Mouse (Mus musculus) limb, embryonic 14.5 days (tissue): Measurements from ENCODE around the gene Lamtor4. TPM values are rescaled to one million over a fixed set of nuclear protein-coding genes. Genes with fewer than 3 reads are reported as not detected.

Experiments
- ATAC-seq: fragments of 200-750 bp; cut with Nextera tagmentation; 2 replicates; pipeline ENCODE4 v1.8.0; 2017; ENCODE audit warnings: low read depth, moderate number of reproducible peaks, moderate TSS enrichment; ENCODE audit not compliant: low FRiP score
- DNase-seq: peaks from one replicate; pipeline ENCODE4 v3.0.0-alpha.2; 2015; ENCODE audit warnings: low spot score
- H3K27ac ChIP-seq: fragments of 300-500 bp; sonication (generic); replicated peaks from 2 replicates; pipeline ENCODE4 v1.5.1; 2014; ENCODE audit warnings: low read depth, mild to moderate bottlenecking, low read length, moderate library complexity, mixed read lengths
- H3K27me3 ChIP-seq: fragments of 300-500 bp; sonication (generic); 2 replicates; pipeline ENCODE4 v1.6.1; 2014; ENCODE audit warnings: low read length, mixed read lengths; ENCODE audit not compliant: control insufficient read depth, insufficient read depth
- H3K36me3 ChIP-seq: fragments of 300-500 bp; sonication (generic); 2 replicates; pipeline ENCODE4 v1.6.1; 2014; ENCODE audit warnings: mild to moderate bottlenecking, low read length, moderate library complexity, mixed read lengths; ENCODE audit not compliant: control insufficient read depth, insufficient read depth
- H3K4me1 ChIP-seq: fragments of 300-500 bp; sonication (generic); 2 replicates; pipeline ENCODE4 v1.6.1; 2014; ENCODE audit warnings: antibody characterized with exemption, low read length, mixed read lengths; ENCODE audit not compliant: control insufficient read depth, insufficient read depth
- H3K4me2 ChIP-seq: fragments of 300-500 bp; sonication (generic); replicated peaks from 2 replicates; pipeline ENCODE4 v1.6.1; 2014; ENCODE audit warnings: low read depth, mild to moderate bottlenecking, low read length, moderate library complexity; ENCODE audit not compliant: severe bottlenecking
- H3K4me3 ChIP-seq: fragments of 300-500 bp; sonication (generic); replicated peaks from 2 replicates; pipeline ENCODE4 v1.5.1; 2014; ENCODE audit warnings: low read length
- H3K9ac ChIP-seq: fragments of 300-500 bp; sonication (generic); 2 replicates; pipeline ENCODE4 v1.6.1; 2014; ENCODE audit warnings: mild to moderate bottlenecking, low read depth, low read length, moderate library complexity; ENCODE audit not compliant: severe bottlenecking
- H3K9me3 ChIP-seq: fragments of 300-500 bp; sonication (generic); 2 replicates; pipeline ENCODE4 v1.6.1; 2016; ENCODE audit warnings: low read length; ENCODE audit not compliant: control insufficient read depth
- POLR2A ChIP-seq: fragments of 200-500 bp; IDR thresholded peaks from 2 replicates; pipeline ENCODE4 v1.8.0; 2012; ENCODE audit warnings: inconsistent platforms, mild to moderate bottlenecking, moderate library complexity, borderline replicate concordance; ENCODE audit not compliant: insufficient read depth, insufficient read length; ENCODE audit errors: extremely low read depth
- WGBS: fragments of 180-500 bp; shearing (Covaris S2); extraction: QIAGEN DNeasy Blood & Tissue Kit; methylation state at CpG from one replicate; pipeline ENCODE4 v1.1.7; 2014; 5-methylcytosine and 5-hydroxymethylcytosine counted together
- polyA plus RNA-seq, 2 experiments: library from polyadenylated mRNA; depleted of rRNA in 1 of 2; stranded (reverse) in 1 of 2; unstranded in 1 of 2; fragments of >200 nt; fragmentation: Nextera tagmentation in 1 of 2; extraction: Ambion mirVana in 1 of 2; gene quantifications; 2 replicates each; pipeline versions ENCODE4 v1.2.1 to v1.2.3; 2012 to 2014

The Lamtor4 gene
- polyA plus RNA-seq, 2 experiments, result 68.5 to 104 TPM

- peak overlapping the region; percentile 97 for H3K4me2 ChIP-seq
- DNase-seq (no peak), ATAC-seq (no peak)
- H3K4me3 ChIP-seq, result peak overlapping the region; percentile 93
- H3K36me3 ChIP-seq, result peaks cover 31% of the 10 kb centered on the region
- peaks cover 13% of the 10 kb centered on the region for H3K4me1 ChIP-seq
- no peaks in the 10 kb centered on the region for H3K27me3 ChIP-seq
- peak overlapping the region; percentile 48; the same call in 1 of the 2 replicates for H3K27ac ChIP-seq
- H3K9ac ChIP-seq, result peak overlapping the region; percentile 90
- 13% methylated on average over 6 of the region's 6 CpGs for WGBS
- TF ChIP-seq POLR2A, result no peak
- no peaks in the 10 kb centered on the region for H3K9me3 ChIP-seq
Measured at GRCm38 (mm10) chr5:138264207-138264578, 8.9 kb downstream of the Lamtor4 start.

- Histone ChIP-seq H3K36me3 (peaks cover 16% of the 10 kb centered on the region), H3K4me2 (no peak overlapping the region), H3K27ac (no peak overlapping the region), H3K4me3 (no peak overlapping the region), H3K4me1 (peaks cover 13% of the 10 kb centered on the region), H3K9me3 (no peaks in the 10 kb centered on the region), H3K27me3 (no peaks in the 10 kb centered on the region), H3K9ac (no peak overlapping the region)
- DNase-seq (no peak), ATAC-seq (no peak)
- WGBS, result 95% methylated on average over 4 of the region's 4 CpGs
- no peak for TF ChIP-seq POLR2A
Measured at GRCm38 (mm10) chr5:138265712-138266111, 10.4 kb downstream of the Lamtor4 start.

GRCm38 (mm10) chr5:138267114-138267513 is 11.8 kb downstream of the Lamtor4 start:
- no peaks in the 10 kb centered on the region for H3K27me3 ChIP-seq
- no peaks in the 10 kb centered on the region for H3K9me3 ChIP-seq
- DNase-seq (no peak), ATAC-seq (no peak)
- H3K36me3 ChIP-seq, result peaks cover 2% of the 10 kb centered on the region; the same call in 1 of the 2 replicates
- TF ChIP-seq POLR2A, result no peak
- 87% methylated on average over 3 of the region's 3 CpGs for WGBS
- no peak overlapping the region for H3K9ac ChIP-seq
- no peak overlapping the region for H3K4me3 ChIP-seq
- H3K27ac ChIP-seq, result no peak overlapping the region
- peaks cover 22% of the 10 kb centered on the region for H3K4me1 ChIP-seq
- H3K4me2 ChIP-seq, result no peak overlapping the region

DNA sequence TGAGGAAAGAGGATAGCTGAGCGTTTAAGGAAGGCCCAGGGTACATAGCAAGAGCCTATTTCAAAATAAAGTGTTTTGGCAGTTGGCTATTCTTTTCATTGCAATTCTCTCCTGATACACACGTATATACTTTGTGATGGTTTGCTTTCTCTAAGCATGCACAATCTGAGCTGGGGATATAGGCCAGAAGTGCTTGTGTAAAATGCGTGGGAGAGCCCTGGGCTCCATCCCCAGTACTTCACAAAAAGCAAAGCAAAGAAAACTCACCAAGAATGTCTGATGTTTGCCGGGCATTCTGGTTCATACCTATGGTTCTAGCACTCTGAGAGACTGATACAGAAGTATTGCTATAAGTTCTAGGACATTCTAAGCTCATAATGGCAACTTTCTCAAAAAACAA is 13.7 kb downstream of the Lamtor4 start:
- no peak overlapping the region for H3K27ac ChIP-seq
- no peaks in the 10 kb centered on the region for H3K9me3 ChIP-seq
- H3K9ac ChIP-seq, result no peak overlapping the region
- ATAC-seq, result no peak
- no peak for DNase-seq
- peaks cover 3% of the 10 kb centered on the region; the same call in 1 of the 2 replicates for H3K36me3 ChIP-seq
- no peaks in the 10 kb centered on the region for H3K27me3 ChIP-seq
- H3K4me2 ChIP-seq, result no peak overlapping the region
- H3K4me1 ChIP-seq, result peaks cover 18% of the 10 kb centered on the region
- WGBS, result 80% methylated on average over 4 of the region's 4 CpGs
- H3K4me3 ChIP-seq, result no peak overlapping the region
- TF ChIP-seq POLR2A, result no peak

GRCm38 (mm10) chr5:138271232-138271631 is 15.9 kb downstream of the Lamtor4 start:
- DNase-seq (no peak), ATAC-seq (no peak)
- Histone ChIP-seq H3K27me3 (no peaks in the 10 kb centered on the region), H3K9me3 (no peaks in the 10 kb centered on the region), H3K27ac (no peak overlapping the region), H3K9ac (no peak overlapping the region), H3K4me2 (no peak overlapping the region), H3K36me3 (peaks cover 13% of the 10 kb centered on the region; the same call in 1 of the 2 replicates), H3K4me3 (no peak overlapping the region), H3K4me1 (peaks cover 21% of the 10 kb centered on the region)
- 68% methylated on average over 3 of the region's 3 CpGs for WGBS
- TF ChIP-seq POLR2A, result no peak
